Mouse (Mus musculus) mouse trophoblast stem cell (cell line): Measurements from ENCODE around the gene A930018P22Rik.
"Not testable (repeated sequence)": the region's sequence is repeated elsewhere in the genome, so short reads cannot be mapped to it uniquely, and the experiment has no call there.

Source experiments
- in situ Hi-C, 2 experiments: fragments of 300-500 bp; cut with MseI, MboI; formaldehyde crosslinking; loops; 2 replicates in 1 of 2; 3 replicates in 1 of 2; pipeline ENCODE4 v1.15.1; 2025

The A930018P22Rik gene

GRCm38 (mm10) chr2:104117173-104117572, 5.4 kb upstream of the A930018P22Rik start:
- in situ Hi-C loops: not testable (repeated sequence)

DNA sequence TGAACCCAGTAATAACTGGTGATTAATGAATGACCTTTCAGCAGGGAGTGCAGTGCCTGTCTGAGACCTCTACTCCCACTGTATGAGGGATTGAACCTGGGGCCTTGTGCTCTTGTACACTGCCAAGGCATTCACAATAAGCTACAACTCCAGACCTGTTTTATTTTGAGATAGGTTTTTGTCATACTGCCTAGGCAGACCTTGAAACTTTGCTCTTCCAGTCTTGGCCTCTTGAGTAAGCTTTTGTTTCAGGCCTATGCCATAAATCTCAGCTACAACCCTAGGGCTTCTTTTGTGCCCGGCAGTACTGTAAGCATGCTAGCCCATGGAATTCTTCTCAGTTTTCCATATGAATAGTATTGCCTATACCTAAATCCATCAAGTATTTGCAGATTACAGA, 3.5 kb upstream of the A930018P22Rik start:
- in situ Hi-C loops: no loop called here

DNA sequence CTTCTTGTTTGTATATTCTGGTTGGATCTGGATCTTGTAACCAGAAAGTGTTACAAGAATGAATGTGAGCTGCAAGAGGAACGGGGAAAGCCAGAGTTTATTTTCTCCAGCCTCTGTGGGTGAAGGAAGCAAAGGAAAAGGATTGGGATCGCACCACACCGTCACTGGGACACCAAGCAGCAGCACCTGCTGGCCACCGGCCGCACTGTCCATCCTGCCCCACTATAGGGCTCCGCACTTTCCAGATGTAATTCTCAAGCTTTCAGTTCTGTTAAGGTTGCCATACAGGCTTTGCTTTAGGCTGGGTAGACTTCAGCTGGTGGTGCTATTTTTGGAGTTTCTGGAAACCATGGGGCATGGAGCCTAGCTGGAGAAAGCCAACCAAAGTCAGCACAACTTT, 2.3 kb upstream of the A930018P22Rik start:
- in situ Hi-C loops: loop anchor here in 1 of 2 experiments (5.0 kb wide), 1 partner anchor 78 kb away; no protein-coding TSS in a partner anchor

DNA sequence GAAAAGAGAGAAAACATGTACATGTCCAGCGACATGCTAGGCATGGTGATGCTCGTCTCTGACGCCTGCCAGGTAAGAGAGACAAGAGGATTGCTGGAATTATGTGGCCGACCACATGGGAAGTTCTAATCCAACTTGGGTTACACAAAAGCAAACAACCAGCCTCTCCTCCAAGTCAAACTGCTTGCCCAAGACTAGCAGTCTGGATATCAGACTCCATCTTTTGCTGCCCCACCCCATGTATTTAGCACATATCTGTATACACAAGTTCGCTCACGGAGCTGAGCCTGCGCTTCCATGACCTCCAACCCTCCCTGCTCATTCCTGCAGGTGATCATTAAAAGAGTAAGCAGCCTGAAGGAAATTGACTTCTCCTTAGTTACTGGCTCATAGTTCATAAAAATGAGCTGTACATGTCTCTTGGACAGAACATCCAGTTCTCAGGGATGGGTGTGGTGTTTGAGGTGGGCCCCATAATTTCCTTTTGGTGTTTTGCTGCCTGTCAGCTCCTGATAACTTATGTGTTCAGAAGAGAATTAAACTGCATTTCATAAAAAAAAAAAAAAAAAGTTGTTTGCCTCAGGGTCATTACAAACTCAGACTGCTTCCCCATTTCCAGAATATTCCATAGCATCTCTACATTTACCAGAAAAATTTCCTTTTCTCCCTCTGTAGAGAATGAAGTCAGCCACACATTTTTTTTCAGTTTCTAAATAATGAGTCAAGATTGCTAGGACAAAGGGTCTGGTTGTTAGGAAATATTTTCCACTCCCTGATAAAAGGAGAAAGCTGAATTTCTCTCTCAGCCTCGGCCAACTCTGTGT, 676 bp upstream of the A930018P22Rik start:
- in situ Hi-C loops: loop anchor here in 1 of 2 experiments (5.0 kb wide), 1 partner anchor 80 kb away; no protein-coding TSS in a partner anchor

DNA sequence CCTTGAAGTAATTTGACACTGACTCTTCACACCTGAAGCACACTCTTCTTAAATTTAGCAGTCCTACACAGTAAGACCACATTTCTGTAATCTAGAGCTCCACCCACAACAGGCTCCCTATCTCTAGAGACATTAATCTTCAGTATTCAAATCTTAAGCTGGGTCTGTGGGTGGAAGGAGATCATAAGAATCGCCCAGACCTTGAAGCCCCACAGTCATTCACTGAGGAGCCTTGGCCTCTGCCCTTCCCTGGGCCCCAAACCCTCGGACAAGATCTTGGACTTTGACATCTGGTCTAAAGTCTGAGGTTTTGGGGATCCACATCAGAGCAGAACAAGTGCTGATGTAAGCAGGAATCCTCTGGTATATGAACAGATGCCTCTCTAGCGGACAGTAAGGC, 971 bp downstream of the A930018P22Rik start:
- in situ Hi-C loops: loop anchor here in 1 of 2 experiments (5.0 kb wide), 1 partner anchor 81 kb away; no protein-coding TSS in a partner anchor

GRCm38 (mm10) chr2:104124071-104124470, 1.5 kb downstream of the A930018P22Rik start:
- in situ Hi-C loops: loop anchor here in 1 of 2 experiments (5.0 kb wide), 1 partner anchor 82 kb away; no protein-coding TSS in a partner anchor

DNA sequence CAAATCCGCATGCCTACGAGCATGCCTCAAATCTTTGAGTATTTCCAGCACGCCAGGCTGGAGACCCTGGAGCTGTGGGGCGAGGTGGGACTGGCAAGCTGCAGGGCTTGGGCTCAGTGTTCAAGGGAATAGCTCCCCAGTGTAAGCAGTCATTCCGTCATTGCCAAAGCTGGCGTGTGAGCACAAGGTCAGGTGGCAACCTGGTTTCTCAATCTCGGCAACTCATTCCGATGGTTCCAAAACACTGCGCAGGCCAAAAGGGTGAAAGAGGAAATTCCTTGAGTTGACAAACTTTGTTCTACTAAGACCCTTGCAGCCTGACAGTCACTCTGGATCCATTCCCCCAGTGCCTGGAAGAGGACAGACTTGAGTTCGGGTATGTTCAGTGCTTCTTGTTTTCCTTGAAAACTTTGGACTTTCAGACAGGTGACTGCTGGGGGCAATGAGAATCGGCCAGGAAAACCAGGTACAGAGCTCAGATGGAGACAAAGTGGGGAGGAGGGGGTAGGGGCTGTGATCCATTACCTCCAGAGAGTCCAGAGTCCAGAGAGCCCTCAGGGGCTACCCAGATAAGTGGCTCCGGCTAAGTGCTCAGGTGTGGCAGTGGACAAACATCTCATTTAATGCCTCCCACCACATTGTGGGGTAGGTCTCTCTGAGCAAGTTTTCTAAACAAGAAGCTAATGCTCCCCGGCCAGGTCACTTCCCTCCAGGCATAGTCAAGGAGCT, 6.4 kb downstream of the A930018P22Rik start:
- in situ Hi-C loops: loop anchor here in 1 of 2 experiments (5.0 kb wide), 1 partner anchor 87 kb away; no protein-coding TSS in a partner anchor

DNA sequence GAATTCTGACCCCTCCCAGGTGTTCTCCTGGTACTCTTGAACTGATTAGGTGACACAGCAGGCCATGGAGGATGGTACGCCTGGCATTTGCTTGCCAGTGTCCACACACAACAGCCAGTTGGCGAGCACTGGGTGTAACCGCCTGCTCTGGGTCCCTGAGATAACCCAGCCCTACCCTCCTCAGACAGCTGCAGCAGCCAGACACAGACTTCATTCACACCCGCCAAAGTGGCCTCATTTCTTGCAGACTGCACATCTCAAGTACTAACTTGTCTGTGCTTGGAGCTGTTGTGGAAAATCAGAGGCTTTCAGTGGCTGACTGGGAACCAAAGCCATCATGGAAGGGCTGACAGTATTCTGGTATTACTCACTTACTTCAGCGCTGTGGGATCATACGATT, 7.6 kb downstream of the A930018P22Rik start:
- in situ Hi-C loops: no loop called here

- in situ Hi-C loops: no loop called here
These were observed 8.4 kb downstream of the A930018P22Rik start for GRCm38 (mm10) chr2:104130969-104131368.

DNA sequence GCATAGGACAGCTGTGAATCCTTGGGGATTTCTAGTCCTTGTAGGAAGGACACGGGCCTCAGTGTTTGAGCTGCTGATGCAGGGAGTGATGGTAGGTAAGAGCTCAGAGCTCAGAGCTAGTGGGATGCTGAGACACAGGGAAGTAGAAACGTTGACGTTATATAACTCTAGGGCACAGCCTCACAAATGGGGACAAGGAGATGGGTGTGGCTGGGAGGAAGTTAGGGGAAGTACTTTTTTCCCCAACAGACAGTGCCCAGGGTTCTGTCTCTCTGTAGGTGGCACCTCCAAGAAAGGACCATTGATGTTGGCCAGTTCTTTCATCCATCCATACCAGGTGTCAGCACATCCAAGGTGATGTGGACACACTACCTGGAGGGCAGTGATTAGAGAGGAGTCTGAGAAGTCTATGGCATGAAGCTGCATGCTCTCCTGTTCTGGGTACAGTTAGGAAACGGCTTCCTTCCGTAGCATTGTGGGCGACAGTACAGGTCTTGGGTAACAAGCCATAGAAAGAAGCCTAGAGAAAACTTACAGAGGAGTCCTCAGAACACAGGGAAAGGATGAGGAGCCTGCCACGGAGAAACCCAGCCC, 9.8 kb downstream of the A930018P22Rik start:
- in situ Hi-C loops: no loop called here

DNA sequence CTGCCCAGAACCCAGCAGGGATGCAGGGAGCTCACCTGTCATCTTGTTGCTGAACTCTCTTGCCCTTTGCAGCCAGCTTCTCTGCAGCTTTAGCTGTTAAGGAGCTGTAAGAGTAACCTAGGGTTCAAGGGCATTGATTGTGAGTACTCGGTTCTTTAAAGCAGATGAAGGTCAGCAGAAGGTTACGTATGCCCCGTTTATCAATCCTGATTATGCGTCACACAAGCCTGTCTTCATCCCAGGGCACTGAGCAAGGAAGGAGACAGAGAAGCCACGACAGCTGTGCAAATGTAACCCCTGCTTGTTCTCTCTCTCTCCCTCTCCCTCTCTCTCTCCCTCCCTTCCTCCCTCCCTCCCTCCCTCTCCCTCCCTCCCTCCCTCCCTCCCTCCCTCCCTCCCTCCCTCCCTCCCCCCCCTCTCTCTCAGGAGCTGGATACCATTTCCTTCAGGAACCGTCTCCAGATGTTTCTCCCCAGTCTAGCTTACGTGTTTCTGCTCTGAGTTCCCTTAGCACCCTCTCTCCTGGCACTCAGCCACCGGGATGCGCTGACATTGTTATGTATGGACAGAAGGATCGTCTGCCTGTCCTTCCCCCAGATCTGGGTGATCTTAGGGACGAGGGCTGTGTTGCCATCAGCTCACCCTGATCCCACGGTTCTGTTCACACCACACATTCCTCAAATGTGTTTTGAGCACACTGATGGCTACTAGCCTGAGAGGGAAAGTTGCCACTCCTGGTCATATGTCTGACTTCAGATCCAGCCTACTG, 10.7 kb downstream of the A930018P22Rik start:
- in situ Hi-C loops: no loop called here

DNA sequence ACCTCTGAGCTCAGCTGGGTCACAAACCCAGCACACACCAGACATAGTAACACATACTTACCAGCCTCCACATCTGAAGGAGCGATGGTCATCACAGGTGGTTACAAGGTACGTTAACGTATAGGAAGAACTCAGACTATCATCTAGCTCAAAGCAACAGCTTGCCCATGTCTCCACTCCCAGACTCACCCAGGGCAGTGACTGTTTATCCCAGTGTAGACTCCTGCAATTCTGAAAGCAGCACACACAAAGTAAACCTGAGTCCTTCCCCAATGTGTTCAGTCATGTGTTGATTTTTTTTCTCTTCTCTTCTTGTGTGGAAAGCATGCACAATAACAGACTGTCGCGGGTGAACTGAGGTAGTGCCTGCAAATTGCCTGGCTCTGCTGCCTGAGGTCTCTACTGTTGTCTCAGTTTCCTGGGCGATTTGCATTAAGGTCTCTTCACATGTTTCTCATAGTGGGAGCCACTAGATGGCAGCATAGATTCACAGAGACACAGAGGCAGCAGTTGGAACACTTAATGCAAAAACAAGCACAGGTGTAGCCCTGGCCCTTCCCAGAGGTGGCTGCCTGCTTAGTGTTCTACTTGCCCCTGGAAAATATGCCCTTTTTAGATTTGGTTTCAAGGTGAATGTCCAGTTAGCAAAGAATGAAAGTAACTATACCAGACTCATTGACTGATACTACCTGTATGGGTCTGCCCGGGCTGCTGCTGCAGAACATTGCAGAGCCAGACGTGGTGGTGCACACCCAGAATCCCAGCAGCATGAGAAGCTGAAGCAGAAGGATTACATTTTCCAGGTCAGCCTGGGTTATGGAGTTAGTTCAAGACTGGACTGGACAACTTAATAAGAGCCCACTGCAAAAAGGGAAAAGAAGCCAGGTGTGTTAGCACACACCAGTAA, 11.8 kb downstream of the A930018P22Rik start:
- in situ Hi-C loops: loop anchor here (5.0 kb wide), 1 partner anchor 288 kb away; no protein-coding TSS in a partner anchor

DNA sequence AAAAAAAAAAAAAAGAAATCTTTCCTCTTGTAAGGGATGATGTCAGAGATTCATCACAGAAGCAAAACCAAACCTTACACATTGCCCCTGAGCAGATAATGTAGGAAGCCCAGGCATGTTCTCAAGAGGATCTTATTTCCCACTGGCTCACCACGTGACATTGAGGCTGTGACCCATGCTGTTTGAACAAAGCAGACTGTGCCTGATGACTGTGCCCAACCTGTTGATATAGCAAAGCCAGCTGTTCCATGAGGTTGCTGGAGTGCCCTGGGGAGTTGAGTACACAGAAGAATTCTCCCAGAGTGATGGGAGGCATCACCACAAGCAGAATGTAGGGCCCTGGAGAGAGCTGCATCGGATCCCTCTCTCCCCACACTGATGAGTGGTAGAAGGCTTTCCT, 13.4 kb downstream of the A930018P22Rik start:
- in situ Hi-C loops: loop anchor here (5.0 kb wide), 1 partner anchor 286 kb away; no protein-coding TSS in a partner anchor

DNA sequence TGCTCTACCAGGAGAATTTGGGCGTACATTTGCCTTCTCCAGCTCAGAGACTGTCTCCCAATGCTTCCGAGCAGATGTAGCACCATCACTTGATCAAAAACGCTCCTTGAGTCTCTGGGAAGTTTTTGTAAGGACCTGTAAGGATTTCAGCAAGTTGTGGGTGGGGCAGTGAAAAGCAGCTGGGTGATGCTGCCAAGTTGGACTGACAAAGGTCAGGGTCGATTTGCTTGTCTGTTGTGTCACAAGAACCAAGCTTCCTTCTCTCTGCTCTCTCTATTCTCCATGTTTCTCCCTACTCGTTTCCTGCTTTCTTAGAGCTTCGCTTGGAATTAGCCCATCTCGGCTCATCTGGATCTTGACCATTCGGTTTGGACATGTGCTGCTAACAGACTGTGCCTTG, 19.6 kb downstream of the A930018P22Rik start:
- in situ Hi-C loops: no loop called here

GRCm38 (mm10) chr2:104144004-104144403, 21.4 kb downstream of the A930018P22Rik start:
- in situ Hi-C loops: no loop called here

DNA sequence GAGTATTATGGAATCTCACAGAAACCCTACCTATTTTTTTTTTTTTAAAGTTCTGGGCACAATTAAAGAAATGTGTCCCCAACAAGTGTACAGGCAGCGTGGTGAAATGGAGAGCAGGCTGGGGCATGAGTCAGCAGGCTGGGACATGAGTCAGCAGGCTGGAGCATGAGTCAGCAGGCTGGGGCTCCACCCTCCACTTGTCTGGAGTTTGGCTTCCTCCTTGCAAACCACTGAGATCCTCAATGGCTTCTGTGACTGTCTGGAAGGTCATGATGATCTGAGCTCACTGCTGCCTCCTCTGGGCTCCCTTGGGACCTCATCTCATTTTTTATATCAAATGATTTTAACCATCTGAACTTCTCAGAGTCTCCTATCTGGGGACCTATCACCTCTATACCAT, 23.4 kb downstream of the A930018P22Rik start:
- in situ Hi-C loops: no loop called here

GRCm38 (mm10) chr2:104147910-104148561, 25.5 kb downstream of the A930018P22Rik start:
- in situ Hi-C loops: no loop called here

DNA sequence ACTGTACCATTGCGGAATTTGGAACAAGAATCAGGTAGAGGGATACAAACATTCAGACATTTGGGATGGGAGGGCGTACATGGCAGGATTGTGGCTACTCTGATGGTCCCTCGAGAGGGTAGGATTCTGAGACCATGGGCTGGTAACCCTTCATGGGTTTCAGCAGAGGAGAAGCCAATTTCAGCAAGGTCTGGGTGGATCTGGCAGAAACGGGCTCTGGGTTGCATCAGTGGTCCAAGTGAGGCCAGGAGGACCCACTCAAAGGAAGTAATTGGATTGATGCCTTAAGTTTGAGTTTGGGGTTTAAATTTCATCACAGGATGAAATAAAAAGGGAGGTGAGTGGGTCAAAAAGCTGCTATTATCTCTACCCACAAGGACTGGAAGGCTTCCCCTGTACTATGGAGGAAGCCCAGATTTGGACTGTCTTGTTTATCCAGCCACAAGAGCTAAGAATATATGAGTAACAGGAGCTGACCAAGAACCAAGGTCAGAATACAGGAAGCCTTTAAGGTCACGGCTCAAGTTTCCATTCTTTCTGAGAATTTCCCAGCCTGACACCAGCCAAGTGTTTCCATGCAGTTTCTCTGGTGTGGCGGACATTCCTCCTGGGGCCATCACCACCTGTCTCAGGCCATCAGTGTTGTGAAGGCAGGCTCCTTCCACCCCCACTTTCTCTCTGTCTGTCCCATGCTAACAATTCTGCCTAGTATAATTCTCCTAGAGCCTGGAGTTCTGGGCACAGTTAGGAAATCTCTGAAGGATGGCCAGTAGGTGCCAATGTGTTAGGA, 28.2 kb downstream of the A930018P22Rik start:
- in situ Hi-C loops: no loop called here

GRCm38 (mm10) chr2:104153345-104153744, 30.8 kb downstream of the A930018P22Rik start:
- in situ Hi-C loops: no loop called here
